Mouse (Mus musculus): Measurements from ENCODE around the gene Mymx. TPM values are rescaled to one million over a fixed set of nuclear protein-coding genes. Genes with fewer than 3 reads are reported as not detected.

Mymx gene
- total RNA-seq, 2 experiments from 2014 or later = 42.8 to 44.3 TPM

- DNase-seq (ENCODE audit: low spot score in 2 of 2) = no peak
Measured at GRCm38 (mm10) chr17:45612008-45612407, 10.1 kb upstream of the Mymx start.

GRCm38 (mm10) chr17:45610144-45610866 lies 8.4 kb upstream of the Mymx start:
- peak in 1 of 2 experiments; percentile 33 for DNase-seq (ENCODE audit: low spot score in 2 of 2)

- DNase-seq (ENCODE audit: low spot score in 2 of 2) = no peak
Measured at GRCm38 (mm10) chr17:45608396-45608795, 6.5 kb upstream of the Mymx start.

- DNase-seq (ENCODE audit: low spot score in 2 of 2) = no peak
Measured at GRCm38 (mm10) chr17:45606992-45607879, 5.3 kb upstream of the Mymx start.

GRCm38 (mm10) chr17:45602984-45603383 lies 1.1 kb upstream of the Mymx start:
- DNase-seq (ENCODE audit: low spot score in 2 of 2) = no peak

GRCm38 (mm10) chr17:45601325-45601724 lies 577 bp downstream of the Mymx start:
- DNase-seq (ENCODE audit: low spot score in 2 of 2) = no peak

- no peak for DNase-seq (ENCODE audit: low spot score in 2 of 2)
Measured at GRCm38 (mm10) chr17:45600267-45600666, 1.6 kb downstream of the Mymx start.

GRCm38 (mm10) chr17:45599446-45600242 lies 2.3 kb downstream of the Mymx start, which contains the start of gene Slc29a1:
Gene Slc29a1, minus strand, starts transcription at chr17:45599606.
- peak; percentile 72 to 81 for DNase-seq (ENCODE audit: low spot score in 2 of 2)

GRCm38 (mm10) chr17:45598891-45599290 lies 3.0 kb downstream of the Mymx start:
- no peak for DNase-seq (ENCODE audit: low spot score in 2 of 2)

GRCm38 (mm10) chr17:45598376-45598775 lies 3.5 kb downstream of the Mymx start:
- DNase-seq (ENCODE audit: low spot score in 2 of 2) = no peak

- peak in 1 of 2 experiments; percentile 61 for DNase-seq (ENCODE audit: low spot score in 2 of 2)
Measured at GRCm38 (mm10) chr17:45597787-45598186, 4.1 kb downstream of the Mymx start.

- peak; percentile 63 to 82 for DNase-seq (ENCODE audit: low spot score in 2 of 2)
Measured at GRCm38 (mm10) chr17:45596631-45597396, 5.1 kb downstream of the Mymx start.

GRCm38 (mm10) chr17:45595736-45596390 lies 6.0 kb downstream of the Mymx start:
- DNase-seq (ENCODE audit: low spot score in 2 of 2) = peak in 1 of 2 experiments; percentile 41

- peak; percentile 86 to 87 for DNase-seq (ENCODE audit: low spot score in 2 of 2)
Measured at GRCm38 (mm10) chr17:45594881-45595735, 6.8 kb downstream of the Mymx start.

GRCm38 (mm10) chr17:45594195-45594594 lies 7.7 kb downstream of the Mymx start:
- DNase-seq (ENCODE audit: low spot score in 2 of 2) = no peak

GRCm38 (mm10) chr17:45593479-45593878 lies 8.4 kb downstream of the Mymx start:
- no peak for DNase-seq (ENCODE audit: low spot score in 2 of 2)

- peak in 1 of 2 experiments; percentile 61 for DNase-seq (ENCODE audit: low spot score in 2 of 2)
Measured at GRCm38 (mm10) chr17:45592606-45593431, 9.1 kb downstream of the Mymx start.
